In the genomic region with DNA sequence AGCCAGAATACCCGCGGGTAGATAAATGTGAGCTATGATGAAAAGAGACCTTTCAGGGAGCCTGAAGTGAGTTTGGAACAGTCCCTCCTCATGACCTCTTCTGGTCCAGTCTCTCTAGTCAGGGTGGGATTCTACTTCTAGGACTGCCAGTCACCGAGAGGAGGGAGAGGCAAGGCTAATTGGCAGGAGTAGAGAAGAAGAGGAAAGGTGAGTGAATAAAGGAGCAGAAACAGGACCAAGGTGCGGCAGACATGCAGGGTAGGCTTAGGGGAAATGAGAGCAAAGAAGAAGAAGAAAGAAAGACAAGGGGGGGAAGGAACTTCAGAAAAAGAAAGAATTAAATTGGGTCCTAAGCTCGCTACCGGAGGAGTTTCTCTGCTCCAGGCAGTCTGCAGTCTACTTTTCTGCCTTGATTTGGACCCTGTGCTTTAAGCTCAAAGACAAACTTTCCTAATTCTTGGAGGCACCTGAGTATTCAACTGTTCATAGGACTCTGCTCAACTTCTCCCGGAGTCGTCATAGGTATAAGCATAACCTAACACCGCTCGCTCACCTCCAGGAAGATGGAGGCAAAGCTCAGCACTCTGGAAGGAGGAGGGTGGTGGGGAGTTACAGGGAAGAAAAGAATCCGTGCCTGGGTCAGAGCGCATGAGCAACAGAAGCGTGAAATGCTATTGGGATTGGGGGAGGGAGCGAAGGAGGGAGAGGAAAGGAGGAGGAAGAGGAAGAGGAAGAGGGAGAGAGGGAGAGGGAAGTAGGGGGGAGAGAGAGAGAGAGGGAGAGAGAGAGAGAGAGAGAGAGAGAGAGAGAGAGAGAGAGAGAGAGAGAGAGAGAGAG, we compare ENCODE assay signal across 12 mouse cellular contexts. TPM values are rescaled to one million over a fixed set of nuclear protein-coding genes. Genes with fewer than 3 reads are reported as not detected.
A peak's percentile ranks its signal among the peaks of the same experiment; 100 is the strongest.
DNase-seq lines count a peak whose midpoint lies in the region; ATAC-seq and TF ChIP-seq lines count a peak whose summit lies in the region.
"Had no signal": no experiment of that assay in that cellular context is flagged by ENCODE, and none has a peak within 500 bp of the region (broad histone marks: within the 10 kb centered on the region; RNA-seq: fewer than 3 reads in every experiment).

No protein-coding gene starts in this region.

- H3K27ac ChIP-seq in intestine, embryonic 14.5 days (ENCODE audit: low read depth), result no peak overlapping the region
- no peak overlapping the region for H3K27ac ChIP-seq in intestine, embryonic 16.5 days (ENCODE audit: low read length)
- peak overlapping the region; percentile 99 for H3K27ac ChIP-seq in forebrain, embryonic 10.5 days
- H3K27ac ChIP-seq in hindbrain, postnatal 0 days, result peak overlapping the region; percentile 98
- H3K27ac ChIP-seq in neural tube, embryonic 15.5 days (replicated peaks), result peak overlapping the region; percentile 95
- H3K27ac ChIP-seq in stomach, postnatal 0 days (replicated peaks), result no peak overlapping the region
- H3K27ac ChIP-seq: liver, embryonic 15.5 days; stomach, embryonic 15.5 days had no signal

- DNase-seq in intestine, embryonic 14.5 days (ENCODE audit: low spot score), result peak; percentile 51
- DNase-seq in forebrain, embryonic 10.5 days (ENCODE audit: extremely low spot score, low spot score), result peak; percentile 60
- DNase-seq in hindbrain, postnatal 0 days (ENCODE audit: low spot score), result no peak
- no peak for DNase-seq in layer of hippocampus, postnatal 36 days
- DNase-seq in urinary bladder, adult 2 months (ENCODE audit: low spot score), result no peak
- DNase-seq in stomach, postnatal 0 days (ENCODE audit: low spot score), result no peak

- no peak overlapping the region for H3K9ac ChIP-seq in intestine, embryonic 14.5 days (ENCODE audit: low read length)
- no peak overlapping the region for H3K9ac ChIP-seq in intestine, embryonic 16.5 days (ENCODE audit: low read depth, low read length)
- H3K9ac ChIP-seq in hindbrain, postnatal 0 days (replicated peaks; ENCODE audit: low read length), result peak overlapping the region; percentile 82
- no peak overlapping the region for H3K9ac ChIP-seq in neural tube, embryonic 15.5 days (replicated peaks)
- no peak overlapping the region for H3K9ac ChIP-seq in stomach, postnatal 0 days (ENCODE audit: low read length)
- H3K9ac ChIP-seq: liver, embryonic 15.5 days; stomach, embryonic 15.5 days had no signal

- no peak for TF ChIP-seq EP300 in stomach, postnatal 0 days (optimal IDR thresholded peaks at IDR 0.05)

- no peak for TF ChIP-seq CTCF in hindbrain, postnatal 0 days (IDR thresholded peaks at IDR 0.05; ENCODE audit: low read depth)
- no peak for TF ChIP-seq CTCF in stomach, postnatal 0 days (IDR thresholded peaks at IDR 0.05; ENCODE audit: low read depth)

- H3K36me3 ChIP-seq in intestine, embryonic 14.5 days (ENCODE audit: control insufficient read depth, insufficient read depth, low read length), result no peaks in the 10 kb centered on the region
- H3K36me3 ChIP-seq in intestine, embryonic 16.5 days (ENCODE audit: control insufficient read depth, insufficient read depth, low read length), result no peaks in the 10 kb centered on the region
- peaks cover 4% of the 10 kb centered on the region; the same call in 1 of the 2 replicates for H3K36me3 ChIP-seq in forebrain, embryonic 10.5 days (replicated peaks)
- H3K36me3 ChIP-seq in hindbrain, postnatal 0 days (ENCODE audit: insufficient read depth, low read length), result no peaks in the 10 kb centered on the region
- no peaks in the 10 kb centered on the region for H3K36me3 ChIP-seq in neural tube, embryonic 15.5 days
- no peaks in the 10 kb centered on the region for H3K36me3 ChIP-seq in stomach, postnatal 0 days (ENCODE audit: control insufficient read depth, insufficient read depth, low read length)
- H3K36me3 ChIP-seq: liver, embryonic 15.5 days; stomach, embryonic 15.5 days had no signal

- peaks cover 4% of the 10 kb centered on the region; the same call in 1 of the 2 replicates for H3K4me1 ChIP-seq in intestine, embryonic 14.5 days (replicated peaks; ENCODE audit: control insufficient read depth, insufficient read depth, low read length)
- peaks cover 5% of the 10 kb centered on the region; the same call in 1 of the 2 replicates for H3K4me1 ChIP-seq in intestine, embryonic 16.5 days (ENCODE audit: control insufficient read depth, insufficient read depth, low read length)
- H3K4me1 ChIP-seq in forebrain, embryonic 10.5 days, result peaks cover 77% of the 10 kb centered on the region
- H3K4me1 ChIP-seq in hindbrain, postnatal 0 days (ENCODE audit: insufficient read depth, low read length), result peaks cover 1% of the 10 kb centered on the region; the same call in 1 of the 2 replicates
- peaks cover 18% of the 10 kb centered on the region for H3K4me1 ChIP-seq in neural tube, embryonic 15.5 days
- no peaks in the 10 kb centered on the region for H3K4me1 ChIP-seq in stomach, postnatal 0 days (replicated peaks; ENCODE audit: control insufficient read depth, insufficient read depth)
- H3K4me1 ChIP-seq: liver, embryonic 15.5 days had no signal

- no peak for ATAC-seq in intestine, embryonic 14.5 days (replicated peaks; ENCODE audit: low FRiP score, low TSS enrichment, low read depth)
- ATAC-seq in intestine, embryonic 16.5 days, result no peak
- peak; percentile 30; the same call in 1 of the 2 replicates for ATAC-seq in hindbrain, postnatal 0 days
- 0 out of 2 replicates have a peak, but pooled peaks have one; percentile 36 for ATAC-seq in neural tube, embryonic 15.5 days (ENCODE audit: low FRiP score)
- ATAC-seq in stomach, postnatal 0 days (ENCODE audit: low FRiP score, low TSS enrichment), result no peak
- ATAC-seq: intestine, postnatal 0 days had no signal

- H3K9me3 ChIP-seq in intestine, embryonic 14.5 days (ENCODE audit: control insufficient read depth, low read length), result no peaks in the 10 kb centered on the region
- H3K9me3 ChIP-seq in intestine, embryonic 16.5 days (ENCODE audit: control insufficient read depth, low read length), result no peaks in the 10 kb centered on the region
- H3K9me3 ChIP-seq in forebrain, embryonic 10.5 days, result no peaks in the 10 kb centered on the region
- no peaks in the 10 kb centered on the region for H3K9me3 ChIP-seq in hindbrain, postnatal 0 days (ENCODE audit: low read length)
- no peaks in the 10 kb centered on the region for H3K9me3 ChIP-seq in neural tube, embryonic 15.5 days (replicated peaks)
- H3K9me3 ChIP-seq in stomach, postnatal 0 days (ENCODE audit: control insufficient read depth, low read length), result no peaks in the 10 kb centered on the region
- H3K9me3 ChIP-seq: liver, embryonic 15.5 days; stomach, embryonic 15.5 days had no signal

- WGBS in intestine, embryonic 14.5 days, result 3% methylated on average over 14 of the region's 14 CpGs
- 4% methylated on average over 14 of the region's 14 CpGs for WGBS in intestine, embryonic 16.5 days
- WGBS in forebrain, embryonic 10.5 days, result 1% methylated on average over 14 of the region's 14 CpGs
- WGBS in hindbrain, postnatal 0 days, result 6% methylated on average over 14 of the region's 14 CpGs
- WGBS in neural tube, embryonic 15.5 days, result 5% methylated on average over 14 of the region's 14 CpGs
- WGBS in stomach, postnatal 0 days, result 1% methylated on average over 14 of the region's 14 CpGs

- no peak overlapping the region for H3K4me2 ChIP-seq in intestine, embryonic 14.5 days (ENCODE audit: low read length)
- H3K4me2 ChIP-seq in intestine, embryonic 16.5 days (ENCODE audit: low read depth, low read length), result no peak overlapping the region
- peak overlapping the region; percentile 65 for H3K4me2 ChIP-seq in hindbrain, postnatal 0 days (ENCODE audit: low read depth, low read length)
- H3K4me2 ChIP-seq in neural tube, embryonic 15.5 days, result peak overlapping the region; percentile 71
- H3K4me2 ChIP-seq in stomach, postnatal 0 days (replicated peaks; ENCODE audit: low read depth), result no peak overlapping the region
- H3K4me2 ChIP-seq: liver, embryonic 15.5 days; stomach, embryonic 15.5 days had no signal

- no peak overlapping the region for H3K4me3 ChIP-seq in intestine, embryonic 14.5 days (ENCODE audit: low read depth, low read length)
- no peak overlapping the region for H3K4me3 ChIP-seq in intestine, embryonic 16.5 days (ENCODE audit: low read length)
- H3K4me3 ChIP-seq in forebrain, embryonic 10.5 days, result peak overlapping the region; percentile 73
- peak overlapping the region; percentile 47 for H3K4me3 ChIP-seq in hindbrain, postnatal 0 days (ENCODE audit: low read length)
- peak overlapping the region; percentile 33 for H3K4me3 ChIP-seq in neural tube, embryonic 15.5 days (replicated peaks)
- H3K4me3 ChIP-seq in stomach, postnatal 0 days (ENCODE audit: low read depth, low read length), result no peak overlapping the region
- H3K4me3 ChIP-seq: liver, embryonic 15.5 days; stomach, embryonic 15.5 days had no signal

- H3K27me3 ChIP-seq in intestine, embryonic 14.5 days (replicated peaks; ENCODE audit: control insufficient read depth, insufficient read depth, low read length), result peaks cover 100% of the 10 kb centered on the region
- peaks cover 84% of the 10 kb centered on the region for H3K27me3 ChIP-seq in intestine, embryonic 16.5 days (replicated peaks; ENCODE audit: control insufficient read depth, insufficient read depth, low read length)
- H3K27me3 ChIP-seq in forebrain, embryonic 10.5 days (ENCODE audit: poor library complexity, severe bottlenecking), result peaks cover 100% of the 10 kb centered on the region
- peaks cover 29% of the 10 kb centered on the region for H3K27me3 ChIP-seq in hindbrain, postnatal 0 days (ENCODE audit: insufficient read depth, low read length)
- peaks cover 56% of the 10 kb centered on the region for H3K27me3 ChIP-seq in neural tube, embryonic 15.5 days (replicated peaks)
- H3K27me3 ChIP-seq in stomach, postnatal 0 days (ENCODE audit: control insufficient read depth, insufficient read depth, low read length), result peaks cover 25% of the 10 kb centered on the region

RNA-seq across cellular contexts. Expression of a gene that starts 11.6 kb away (rescaled TPM):
- polyA plus RNA-seq in intestine, embryonic 14.5 days (2014; fragmentation: Nextera tagmentation; extraction: Ambion mirVana), result not detected in 2 replicates
- not detected in 2 replicates for polyA plus RNA-seq in intestine, embryonic 16.5 days (2015; fragmentation: Nextera tagmentation; extraction: Ambion mirVana)
- polyA plus RNA-seq in forebrain, embryonic 10.5 days (2016; fragmentation: Nextera tagmentation; extraction: Ambion mirVana), result 6.2 and 8.9 TPM in 2 replicates
- 281 and 342 TPM in 2 replicates for total RNA-seq in hindbrain, postnatal 0 days (2014; rRNA removed)
- 19.7 and 21.5 TPM in 2 replicates for polyA plus RNA-seq in hindbrain, postnatal 0 days (2015; fragmentation: Nextera tagmentation; extraction: Ambion mirVana)
- polyA plus RNA-seq in neural tube, embryonic 15.5 days (2015; fragmentation: Nextera tagmentation; extraction: Ambion mirVana), result 9.7 and 13.2 TPM in 2 replicates
- 10 to 100 TPM in 1 of 2 experiments, 1 to 10 TPM in 1; 9.2 to 13.7 TPM for total RNA-seq in layer of hippocampus, postnatal 36 days (2021)
- polyA plus RNA-seq in urinary bladder, adult 2 months (2012; rRNA removed), result 0.03 and 0.08 TPM in 2 replicates
- not detected in 2 replicates for polyA plus RNA-seq in stomach, postnatal 0 days (2015; fragmentation: Nextera tagmentation; extraction: Ambion mirVana)
- polyA plus RNA-seq: intestine, postnatal 0 days had no signal

RNA-seq across cellular contexts. Expression of a gene that starts 15.0 kb away (rescaled TPM):
- polyA plus RNA-seq in intestine, embryonic 14.5 days (2014; fragmentation: Nextera tagmentation; extraction: Ambion mirVana), result not detected in 2 replicates
- not detected in 2 replicates for polyA plus RNA-seq in intestine, embryonic 16.5 days (2015; fragmentation: Nextera tagmentation; extraction: Ambion mirVana)
- polyA plus RNA-seq in forebrain, embryonic 10.5 days (2016; fragmentation: Nextera tagmentation; extraction: Ambion mirVana), result 24.8 and 41.8 TPM in 2 replicates
- total RNA-seq in hindbrain, postnatal 0 days (2014; rRNA removed), result 107 and 144 TPM in 2 replicates
- polyA plus RNA-seq in hindbrain, postnatal 0 days (2015; fragmentation: Nextera tagmentation; extraction: Ambion mirVana), result 51.0 and 58.2 TPM in 2 replicates
- polyA plus RNA-seq in neural tube, embryonic 15.5 days (2015; fragmentation: Nextera tagmentation; extraction: Ambion mirVana), result 28.3 and 44.9 TPM in 2 replicates
- 1 to 10 TPM; 2.8 to 4.4 TPM for total RNA-seq in layer of hippocampus, postnatal 36 days (2021)
- 0.01 TPM in 1 of 2 replicates, not detected in the other for polyA plus RNA-seq in urinary bladder, adult 2 months (2012; rRNA removed)
- polyA plus RNA-seq in stomach, postnatal 0 days (2015; fragmentation: Nextera tagmentation; extraction: Ambion mirVana), result not detected in 2 replicates
- total RNA-seq: heart, adult 8-10 months had no signal
- polyA plus RNA-seq: intestine, postnatal 0 days; liver, embryonic 15.5 days had no signal

Comparison
In these comparisons a context has a peak if more than half of its experiments do, and no peak if none do; other contexts are left out.
1. ATAC-seq: peak in hindbrain, postnatal 0 days (single experiment) and neural tube, embryonic 15.5 days (single experiment); none in intestine, embryonic 14.5 days (single experiment), intestine, embryonic 16.5 days (single experiment) and stomach, postnatal 0 days (single experiment).
2. DNase-seq: peak in intestine, embryonic 14.5 days (single experiment) and forebrain, embryonic 10.5 days (single experiment); none in hindbrain, postnatal 0 days (single experiment), layer of hippocampus, postnatal 36 days (0 of 2), urinary bladder, adult 2 months (single experiment) and stomach, postnatal 0 days (single experiment).
3. H3K27ac ChIP-seq: peak in forebrain, embryonic 10.5 days (single experiment), hindbrain, postnatal 0 days (single experiment) and neural tube, embryonic 15.5 days (single experiment); none in intestine, embryonic 14.5 days (single experiment), intestine, embryonic 16.5 days (single experiment) and stomach, postnatal 0 days (single experiment).
4. H3K4me2 ChIP-seq: peak in hindbrain, postnatal 0 days (single experiment) and neural tube, embryonic 15.5 days (single experiment); none in intestine, embryonic 14.5 days (single experiment), intestine, embryonic 16.5 days (single experiment) and stomach, postnatal 0 days (single experiment).
5. H3K4me3 ChIP-seq: peak in forebrain, embryonic 10.5 days (single experiment), hindbrain, postnatal 0 days (single experiment) and neural tube, embryonic 15.5 days (single experiment); none in intestine, embryonic 14.5 days (single experiment), intestine, embryonic 16.5 days (single experiment) and stomach, postnatal 0 days (single experiment).
6. RNA of a gene that starts 15.0 kb away (polyA plus RNA-seq): 51.0 to 58.2 TPM in hindbrain, postnatal 0 days, 28.3 to 44.9 TPM in neural tube, embryonic 15.5 days and 24.8 to 41.8 TPM in forebrain, embryonic 10.5 days; not detected in intestine, embryonic 14.5 days, not detected in intestine, embryonic 16.5 days, 0.01 TPM in urinary bladder, adult 2 months and not detected in stomach, postnatal 0 days; every median in the first group is over 10 times any median in the second.